Mouse (Mus musculus) embryonic facial prominence, embryonic 12.5 days (tissue): Measurements from ENCODE around the gene Slco3a1. TPM values are rescaled to one million over a fixed set of nuclear protein-coding genes. Genes with fewer than 3 reads are reported as not detected.

Source experiments
- ATAC-seq: fragments of 200-750 bp; cut with Nextera tagmentation; 2 replicates; pipeline ENCODE4 v1.8.0; 2017; ENCODE audit not compliant: insufficient number of reproducible peaks, insufficient read depth, low FRiP score, low TSS enrichment
- H3K27ac ChIP-seq: fragments of 300-500 bp; sonication (generic); 2 replicates; pipeline ENCODE4 v1.5.1; 2016; ENCODE audit warnings: mild to moderate bottlenecking
- H3K27me3 ChIP-seq: fragments of 300-500 bp; sonication (generic); 2 replicates; pipeline ENCODE4 v1.6.1; 2016; ENCODE audit warnings: mild to moderate bottlenecking, moderate library complexity
- H3K36me3 ChIP-seq: fragments of 300-500 bp; sonication (generic); 2 replicates; pipeline ENCODE4 v1.6.1; 2016; ENCODE audit warnings: mild to moderate bottlenecking
- H3K4me1 ChIP-seq: fragments of 300-500 bp; sonication (generic); 2 replicates; pipeline ENCODE4 v1.6.1; 2016
- H3K4me2 ChIP-seq: fragments of 300-500 bp; sonication (generic); replicated peaks from 2 replicates; pipeline ENCODE4 v1.6.1; 2016; ENCODE audit warnings: mild to moderate bottlenecking, moderate library complexity
- H3K4me3 ChIP-seq: fragments of 300-500 bp; sonication (generic); 2 replicates; pipeline ENCODE4 v1.5.1; 2016; ENCODE audit warnings: mild to moderate bottlenecking
- H3K9ac ChIP-seq: fragments of 300-500 bp; sonication (generic); 2 replicates; pipeline ENCODE4 v1.6.1; 2016; ENCODE audit warnings: mild to moderate bottlenecking, moderate library complexity
- H3K9me3 ChIP-seq: fragments of 300-500 bp; sonication (generic); 2 replicates; pipeline ENCODE4 v1.6.1; 2016; ENCODE audit warnings: mild to moderate bottlenecking, moderate library complexity
- WGBS: fragments of 180-500 bp; shearing (Covaris S2); methylation state at CpG from one replicate; pipeline ENCODE4 v1.1.7; 2016; 5-methylcytosine and 5-hydroxymethylcytosine counted together
- polyA plus RNA-seq: library from polyadenylated mRNA; unstranded; fragments of >200 nt; fragmentation: Nextera tagmentation; extraction: Ambion mirVana; gene quantifications from 2 replicates; pipeline ENCODE4 v1.2.1, GENCODE M21; 2016

Slco3a1 gene
- polyA plus RNA-seq, 1 experiment from 2014 or later: 11.9 TPM

GRCm38 (mm10) chr7:74505635-74506034, 48.9 kb downstream of the Slco3a1 start:
- WGBS: 75% methylated on average over 10 of the region's 10 CpGs
- no peaks in the 10 kb centered on the region for H3K9me3 ChIP-seq
- no peak overlapping the region for H3K4me3 ChIP-seq
- no peaks in the 10 kb centered on the region for H3K36me3 ChIP-seq
- no peak overlapping the region for H3K27ac ChIP-seq
- 0 out of 2 replicates have a peak, but pooled peaks cover 3% of the 10 kb centered on the region for H3K4me1 ChIP-seq
- H3K4me2 ChIP-seq: no peak overlapping the region
- no peak overlapping the region for H3K9ac ChIP-seq
- no peaks in the 10 kb centered on the region for H3K27me3 ChIP-seq
- ATAC-seq: no peak

GRCm38 (mm10) chr7:74501187-74501586, 53.4 kb downstream of the Slco3a1 start:
- no peak overlapping the region for H3K4me2 ChIP-seq
- H3K9me3 ChIP-seq: no peaks in the 10 kb centered on the region
- 0 out of 2 replicates have a peak, but pooled peaks cover 3% of the 10 kb centered on the region for H3K4me1 ChIP-seq
- H3K9ac ChIP-seq: no peak overlapping the region
- H3K27ac ChIP-seq: no peak overlapping the region
- no peaks in the 10 kb centered on the region for H3K36me3 ChIP-seq
- no peak for ATAC-seq
- no peak overlapping the region for H3K4me3 ChIP-seq
- 69% methylated on average over 10 of the region's 10 CpGs for WGBS
- H3K27me3 ChIP-seq: no peaks in the 10 kb centered on the region

- Histone ChIP-seq H3K4me1 (0 out of 2 replicates have a peak, but pooled peaks cover 3% of the 10 kb centered on the region), H3K9ac (no peak overlapping the region), H3K27ac (no peak overlapping the region), H3K4me3 (no peak overlapping the region), H3K36me3 (no peaks in the 10 kb centered on the region), H3K9me3 (no peaks in the 10 kb centered on the region), H3K4me2 (no peak overlapping the region), H3K27me3 (no peaks in the 10 kb centered on the region)
- no peak for ATAC-seq
- 95% methylated on average over 5 of the region's 5 CpGs for WGBS
Observed at GRCm38 (mm10) chr7:74499470-74499869, 55.1 kb downstream of the Slco3a1 start.

GRCm38 (mm10) chr7:74498266-74498980, 56.2 kb downstream of the Slco3a1 start:
- H3K27ac ChIP-seq: no peak overlapping the region
- H3K36me3 ChIP-seq: no peaks in the 10 kb centered on the region
- H3K9ac ChIP-seq: no peak overlapping the region
- 0 out of 2 replicates have a peak, but pooled peaks cover 3% of the 10 kb centered on the region for H3K4me1 ChIP-seq
- 71% methylated on average over 4 of the region's 4 CpGs for WGBS
- no peak overlapping the region for H3K4me3 ChIP-seq
- no peaks in the 10 kb centered on the region for H3K27me3 ChIP-seq
- no peak for ATAC-seq
- H3K9me3 ChIP-seq: no peaks in the 10 kb centered on the region
- H3K4me2 ChIP-seq: no peak overlapping the region

GRCm38 (mm10) chr7:74497203-74497602, 57.4 kb downstream of the Slco3a1 start:
- ATAC-seq: no peak
- WGBS: 70% methylated on average over 2 of the region's 2 CpGs
- no peaks in the 10 kb centered on the region for H3K27me3 ChIP-seq

GRCm38 (mm10) chr7:74495451-74495850, 59.1 kb downstream of the Slco3a1 start:
- H3K9ac ChIP-seq: no peak overlapping the region
- no peaks in the 10 kb centered on the region for H3K9me3 ChIP-seq
- H3K4me3 ChIP-seq: no peak overlapping the region
- no peak for ATAC-seq
- no peak overlapping the region for H3K4me2 ChIP-seq
- 89% methylated on average over 2 of the region's 2 CpGs for WGBS
- H3K27me3 ChIP-seq: no peaks in the 10 kb centered on the region
- H3K4me1 ChIP-seq: 0 out of 2 replicates have a peak, but pooled peaks cover 3% of the 10 kb centered on the region
- no peak overlapping the region for H3K27ac ChIP-seq
- H3K36me3 ChIP-seq: no peaks in the 10 kb centered on the region

More at GRCm38 (mm10) chr7:74497203-74497602, 57.4 kb downstream of the Slco3a1 start:
- Histone ChIP-seq H3K4me3 (no peak overlapping the region), H3K4me1 (0 out of 2 replicates have a peak, but pooled peaks cover 3% of the 10 kb centered on the region), H3K4me2 (no peak overlapping the region), H3K9me3 (no peaks in the 10 kb centered on the region), H3K27ac (no peak overlapping the region), H3K36me3 (no peaks in the 10 kb centered on the region), H3K9ac (no peak overlapping the region)

- WGBS: 72% methylated on average over 1 of the region's 1 CpGs
- 0 out of 2 replicates have a peak, but pooled peaks cover 2% of the 10 kb centered on the region for H3K4me1 ChIP-seq
- H3K36me3 ChIP-seq: no peaks in the 10 kb centered on the region
- no peak overlapping the region for H3K27ac ChIP-seq
- no peaks in the 10 kb centered on the region for H3K9me3 ChIP-seq
- ATAC-seq: no peak
- no peak overlapping the region for H3K9ac ChIP-seq
- H3K27me3 ChIP-seq: no peaks in the 10 kb centered on the region
- H3K4me2 ChIP-seq: no peak overlapping the region
- no peak overlapping the region for H3K4me3 ChIP-seq
Observed at GRCm38 (mm10) chr7:74493775-74494174, 60.8 kb downstream of the Slco3a1 start.

- Histone ChIP-seq H3K27ac (no peak overlapping the region), H3K9me3 (no peaks in the 10 kb centered on the region), H3K4me2 (no peak overlapping the region), H3K4me1 (no peaks in the 10 kb centered on the region), H3K36me3 (no peaks in the 10 kb centered on the region), H3K27me3 (no peaks in the 10 kb centered on the region), H3K9ac (no peak overlapping the region), H3K4me3 (no peak overlapping the region)
- 77% methylated on average over 9 of the region's 9 CpGs for WGBS
- ATAC-seq: no peak
Observed at GRCm38 (mm10) chr7:74491683-74492355, 62.8 kb downstream of the Slco3a1 start.

- no peak overlapping the region for H3K9ac ChIP-seq
- H3K4me2 ChIP-seq: no peak overlapping the region
- WGBS: 74% methylated on average over 3 of the region's 3 CpGs
- H3K4me1 ChIP-seq: no peaks in the 10 kb centered on the region
- ATAC-seq: no peak
- no peaks in the 10 kb centered on the region for H3K36me3 ChIP-seq
- no peak overlapping the region for H3K4me3 ChIP-seq
- no peak overlapping the region for H3K27ac ChIP-seq
- no peaks in the 10 kb centered on the region for H3K27me3 ChIP-seq
- no peaks in the 10 kb centered on the region for H3K9me3 ChIP-seq
Observed at GRCm38 (mm10) chr7:74488141-74488540, 66.4 kb downstream of the Slco3a1 start.

GRCm38 (mm10) chr7:74487727-74488126, 66.9 kb downstream of the Slco3a1 start:
- H3K9ac ChIP-seq: no peak overlapping the region
- H3K9me3 ChIP-seq: no peaks in the 10 kb centered on the region
- no peak overlapping the region for H3K4me3 ChIP-seq
- ATAC-seq: no peak
- H3K27ac ChIP-seq: no peak overlapping the region
- H3K4me2 ChIP-seq: no peak overlapping the region
- H3K27me3 ChIP-seq: no peaks in the 10 kb centered on the region
- 86% methylated on average over 3 of the region's 3 CpGs for WGBS
- no peaks in the 10 kb centered on the region for H3K4me1 ChIP-seq
- no peaks in the 10 kb centered on the region for H3K36me3 ChIP-seq

GRCm38 (mm10) chr7:74486083-74486482, 68.5 kb downstream of the Slco3a1 start:
- no peaks in the 10 kb centered on the region for H3K36me3 ChIP-seq
- H3K4me3 ChIP-seq: no peak overlapping the region
- no peak overlapping the region for H3K4me2 ChIP-seq
- no peak overlapping the region for H3K9ac ChIP-seq
- WGBS: 83% methylated on average over 4 of the region's 4 CpGs
- H3K9me3 ChIP-seq: no peaks in the 10 kb centered on the region
- no peak overlapping the region for H3K27ac ChIP-seq
- ATAC-seq: no peak
- no peaks in the 10 kb centered on the region for H3K4me1 ChIP-seq
- no peaks in the 10 kb centered on the region for H3K27me3 ChIP-seq

GRCm38 (mm10) chr7:74485669-74486068, 68.9 kb downstream of the Slco3a1 start:
- Histone ChIP-seq H3K4me3 (no peak overlapping the region), H3K4me1 (peaks cover 3% of the 10 kb centered on the region), H3K9ac (no peak overlapping the region), H3K27ac (no peak overlapping the region), H3K27me3 (no peaks in the 10 kb centered on the region), H3K36me3 (no peaks in the 10 kb centered on the region), H3K4me2 (no peak overlapping the region), H3K9me3 (no peaks in the 10 kb centered on the region)
- no peak for ATAC-seq
- WGBS: 94% methylated on average over 2 of the region's 2 CpGs
